Mouse (Mus musculus) CD4-positive, CD25-positive, alpha-beta regulatory T cell, adult 4 months (primary cell): Measurements from ENCODE around the gene Itpkb. TPM values are rescaled to one million over a fixed set of nuclear protein-coding genes. Genes with fewer than 3 reads are reported as not detected.
A peak's percentile ranks its signal among the peaks of the same experiment; 100 is the strongest.

Source experiments
- ATAC-seq: one replicate; pipeline ENCODE4 v1.8.0; 2017
- polyA plus RNA-seq, 2 experiments: library from polyadenylated mRNA; unstranded; fragments of 100-300 nt; shearing (Covaris generic); gene quantifications; one replicate each; pipeline ENCODE4 v1.2.1; 2017

The Itpkb gene
- 10 to 100 TPM; 54.6 to 56.7 TPM for polyA plus RNA-seq

DNA sequence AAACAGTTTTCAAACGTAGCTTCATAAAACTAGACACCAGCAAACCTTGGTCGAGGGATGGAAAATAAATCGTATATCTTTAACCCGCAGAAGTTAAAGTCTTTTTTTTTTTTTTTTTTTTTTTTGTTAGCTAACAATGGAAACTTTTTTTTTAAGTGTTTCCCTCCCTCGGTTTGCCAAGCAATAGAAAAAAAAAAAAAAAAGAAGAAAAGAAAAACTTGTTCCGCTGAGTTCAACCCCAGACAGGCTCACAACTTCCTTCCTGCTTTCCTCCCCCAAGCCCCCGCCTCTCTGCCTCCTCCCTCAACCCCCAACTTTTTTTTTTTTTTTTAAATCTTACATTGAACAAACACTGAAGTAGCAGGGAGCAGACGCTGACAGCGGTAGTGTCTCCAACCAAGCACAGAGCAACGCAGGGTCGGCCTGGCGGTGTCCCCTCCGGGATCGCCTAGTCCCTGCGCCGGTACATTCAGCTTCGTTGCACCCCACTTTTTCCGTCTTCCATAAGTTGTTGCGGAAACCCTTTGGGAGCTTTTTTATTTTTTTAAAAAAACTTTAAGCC is at the start of gene Itpkb:
TSS of gene Itpkb (plus strand) at position 341 of the 562 bp plus-strand sequence.
- peak; percentile 73 for ATAC-seq

DNA sequence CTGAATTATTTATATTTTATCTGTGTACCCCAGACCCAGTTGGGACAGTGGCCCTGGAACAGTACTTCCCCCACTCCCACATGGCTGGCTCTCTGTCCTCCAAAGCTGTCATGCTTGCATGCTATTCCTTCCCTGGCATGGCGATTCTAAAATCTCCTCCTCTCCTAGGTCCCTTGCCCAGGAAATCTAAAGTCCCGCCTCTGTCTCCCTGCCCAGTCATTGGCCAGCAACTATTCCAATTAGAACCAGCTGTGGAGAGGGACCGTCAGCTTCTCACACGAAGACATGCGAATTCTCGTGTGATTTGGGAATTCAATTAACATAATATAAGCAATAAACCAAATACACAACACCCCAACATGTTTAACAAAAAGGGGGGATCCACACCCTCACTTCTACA is 47.7 kb upstream of the Itpkb start:
- no peak for ATAC-seq

DNA sequence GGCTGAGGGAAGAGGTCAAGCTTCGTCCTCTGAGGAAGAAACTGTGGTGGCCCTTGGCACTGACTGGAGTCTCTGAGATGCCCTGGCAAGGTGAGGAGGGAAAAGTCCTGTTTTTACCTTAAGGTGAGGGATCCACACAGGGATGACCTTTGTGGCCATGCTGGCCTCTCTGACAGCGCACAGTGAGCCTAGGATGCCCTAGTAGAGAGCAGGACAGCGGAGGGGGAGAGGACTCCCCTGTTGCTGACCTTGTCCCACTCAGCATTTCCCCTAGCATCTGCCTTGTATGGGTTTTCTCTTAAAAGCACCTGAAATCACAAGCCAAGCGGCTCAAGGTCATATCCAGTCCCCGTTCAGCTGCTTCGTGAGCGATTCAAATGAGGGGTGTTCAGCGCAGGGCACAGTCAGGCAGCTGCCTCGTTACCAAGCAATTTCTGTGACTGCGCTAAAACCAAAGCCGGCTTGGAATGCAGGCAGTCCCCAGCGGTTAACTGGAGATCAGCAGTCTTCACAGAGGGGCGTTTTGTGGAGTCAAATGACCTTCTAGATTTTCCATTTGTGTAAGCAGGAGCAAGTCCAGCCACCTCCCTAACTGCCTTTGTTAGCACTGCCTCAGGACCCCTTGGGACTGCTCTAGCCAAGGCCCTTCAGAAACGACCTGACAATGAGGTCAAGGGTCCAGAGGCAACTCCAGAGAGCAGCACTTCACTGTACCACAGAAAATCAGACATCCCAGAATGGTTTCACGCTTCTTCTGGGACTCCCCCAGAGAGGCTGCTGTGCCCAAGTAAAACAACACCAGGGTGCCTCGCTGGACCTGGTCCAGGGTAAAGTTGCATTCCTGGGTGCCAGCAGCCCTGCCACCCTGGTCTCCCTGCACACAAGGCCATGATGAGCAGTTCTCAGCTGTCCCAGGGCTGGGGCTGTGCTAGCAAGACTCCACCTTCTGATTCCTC is 46.2 kb upstream of the Itpkb start:
- no peak for ATAC-seq

DNA sequence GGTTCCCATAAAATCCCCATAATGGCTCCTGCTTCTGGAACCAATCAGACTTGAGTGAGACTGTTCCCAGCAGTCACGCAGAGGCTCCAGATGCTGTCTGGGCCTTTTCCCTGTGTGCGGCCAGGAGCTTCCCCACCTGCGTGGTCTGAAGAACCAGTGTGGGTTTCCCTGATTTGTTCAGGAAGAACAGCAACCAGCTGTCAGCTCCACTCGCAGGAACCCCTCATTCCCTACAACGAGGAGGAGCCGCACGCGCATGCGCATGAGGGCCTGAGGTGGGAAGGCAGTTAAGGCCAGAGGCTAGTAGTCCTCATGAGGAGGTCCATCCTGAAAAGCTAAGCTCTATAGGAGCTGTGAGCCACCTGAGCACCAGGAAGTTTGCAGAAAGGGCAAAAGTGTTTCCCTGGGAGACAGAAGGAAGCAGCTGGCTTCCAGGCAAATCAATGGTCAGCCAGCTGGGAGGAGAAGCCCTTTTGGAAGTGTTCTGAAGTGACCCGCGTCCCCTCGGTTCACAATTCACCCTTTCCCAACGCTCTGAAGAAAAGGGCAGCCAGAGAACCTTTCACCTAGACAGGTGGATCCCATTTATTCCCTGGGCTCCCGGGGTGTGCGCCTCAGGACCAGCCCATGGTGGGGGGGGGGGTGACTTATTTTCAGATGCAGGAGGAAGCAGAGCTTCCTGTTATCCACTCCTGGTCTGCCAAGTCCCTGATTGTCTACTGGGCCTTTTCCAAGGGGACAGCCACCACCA is 44.0 kb upstream of the Itpkb start:
- no peak for ATAC-seq

DNA sequence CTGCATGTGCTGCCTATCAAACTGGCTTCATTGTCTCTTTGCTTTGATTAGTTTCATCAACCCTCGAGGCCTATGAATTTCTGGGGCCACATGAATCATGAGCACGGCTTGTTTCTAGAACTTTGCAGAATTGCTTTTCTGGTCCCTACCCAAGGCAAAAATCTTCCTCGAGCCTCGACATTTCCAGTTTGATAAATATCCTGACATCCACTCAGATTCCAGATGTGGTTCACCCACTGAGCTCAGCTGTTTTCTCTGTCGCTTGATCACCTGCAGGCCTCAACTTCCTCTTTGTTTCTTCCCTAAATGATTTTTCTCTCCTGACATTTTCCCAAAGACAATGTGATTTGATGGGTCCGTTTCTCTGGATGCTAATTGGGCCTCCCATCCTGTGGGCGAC is 42.1 kb upstream of the Itpkb start:
- no peak for ATAC-seq

DNA sequence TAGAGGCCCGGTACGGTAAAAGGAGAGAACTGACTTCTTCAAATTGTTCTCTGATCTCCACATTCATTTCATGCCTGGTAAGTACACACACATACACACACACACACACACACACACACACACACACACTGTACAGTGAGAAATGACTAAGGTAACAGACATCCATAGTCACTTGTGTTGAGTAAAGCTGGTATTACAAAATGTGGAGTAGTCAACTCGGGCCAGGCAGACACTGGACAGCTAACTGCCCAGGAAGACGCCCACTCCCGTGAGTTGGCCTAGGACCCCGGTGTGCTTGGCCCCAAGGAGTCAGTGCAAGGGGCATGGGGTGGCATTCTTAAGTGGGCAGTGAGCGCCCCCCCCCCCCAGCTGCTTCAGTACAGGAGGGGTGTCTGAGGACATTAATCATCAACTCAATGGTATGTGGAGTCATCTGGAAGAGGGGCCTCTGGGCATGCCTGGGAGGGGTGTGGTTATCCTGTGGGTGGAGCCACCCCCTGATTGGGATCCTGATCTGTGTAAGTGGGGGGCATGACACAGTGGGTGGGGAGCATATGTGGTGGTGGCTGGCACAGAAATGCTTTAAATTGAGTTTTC is 41.3 kb upstream of the Itpkb start:
- no peak for ATAC-seq

DNA sequence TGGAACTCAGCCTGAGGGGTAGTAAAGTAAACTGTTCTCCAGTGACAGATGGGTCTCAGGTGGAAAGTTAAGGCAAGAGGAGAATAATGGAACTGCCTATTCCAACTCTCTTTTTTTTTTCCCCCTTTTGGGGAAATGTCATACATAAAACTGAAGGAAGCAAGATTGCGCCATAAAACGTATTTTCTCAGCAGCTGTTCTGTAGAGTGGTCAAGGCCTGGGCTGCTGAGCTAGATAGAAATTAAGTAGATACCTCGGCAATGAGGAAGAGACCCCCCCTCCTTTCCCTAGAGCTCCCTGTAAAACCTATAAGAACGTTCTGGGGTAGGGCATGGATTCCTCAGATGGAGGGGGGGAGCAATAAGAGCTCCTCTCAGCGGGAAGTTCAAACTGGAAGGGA is 40.5 kb upstream of the Itpkb start:
- ATAC-seq: no peak

DNA sequence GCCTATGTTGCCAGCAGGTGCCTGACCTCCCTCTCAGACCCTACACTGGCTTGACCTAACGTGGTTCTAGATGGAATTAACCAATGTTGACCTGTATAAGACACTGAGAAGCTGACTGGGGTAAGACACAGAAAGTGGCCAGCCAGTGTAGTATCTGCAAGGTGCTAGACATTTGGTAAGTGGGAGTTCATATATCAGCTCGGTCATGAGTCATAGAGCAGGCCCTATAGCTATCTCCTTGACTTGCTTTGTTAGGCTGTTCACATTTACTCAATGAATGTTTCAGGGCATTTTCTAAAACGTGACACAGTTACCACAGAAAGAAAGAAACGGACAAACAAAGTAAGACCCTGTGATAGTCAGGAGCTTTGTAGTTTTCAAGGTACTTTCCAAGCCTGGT is 39.9 kb upstream of the Itpkb start:
- ATAC-seq: no peak

DNA sequence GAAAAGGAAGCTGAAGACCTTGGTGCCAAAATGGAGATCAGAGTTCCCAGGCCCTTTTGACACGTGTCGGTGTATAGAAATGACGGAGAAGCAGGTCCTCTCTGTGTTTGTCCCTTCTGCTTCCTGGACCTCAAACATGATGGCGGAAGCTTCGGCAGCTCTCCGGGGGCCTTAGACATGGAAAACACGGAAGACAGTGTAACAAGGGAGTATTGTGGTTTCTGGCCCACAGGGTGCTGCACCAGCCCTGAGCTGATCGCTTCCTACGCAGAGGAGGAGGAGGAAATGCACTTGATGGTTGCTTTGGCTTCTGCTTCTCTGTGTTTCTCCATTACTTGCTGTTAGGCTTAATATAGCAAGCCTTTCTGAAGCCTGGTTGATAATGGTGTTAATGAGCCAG is 34.2 kb upstream of the Itpkb start:
- ATAC-seq: peak; percentile 92

DNA sequence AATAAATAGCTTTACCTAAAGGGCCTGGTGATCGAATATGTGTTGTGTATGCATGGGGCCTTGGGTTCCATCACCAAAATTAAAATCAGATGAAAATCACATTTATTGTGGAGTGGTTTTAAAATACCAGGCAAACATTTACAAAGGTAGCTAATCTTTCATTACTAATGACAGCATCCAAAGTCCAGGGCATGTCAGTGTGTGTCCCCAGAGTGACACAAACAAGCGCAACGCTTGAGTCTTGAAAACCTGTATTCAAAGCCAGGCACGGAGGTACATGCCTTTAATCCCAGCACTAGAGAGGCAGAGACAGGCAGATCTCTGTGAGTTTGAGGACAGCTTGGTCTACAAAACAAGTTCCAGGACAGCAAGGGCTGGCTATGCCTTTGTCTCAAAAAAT is 30.6 kb upstream of the Itpkb start:
- ATAC-seq: no peak

DNA sequence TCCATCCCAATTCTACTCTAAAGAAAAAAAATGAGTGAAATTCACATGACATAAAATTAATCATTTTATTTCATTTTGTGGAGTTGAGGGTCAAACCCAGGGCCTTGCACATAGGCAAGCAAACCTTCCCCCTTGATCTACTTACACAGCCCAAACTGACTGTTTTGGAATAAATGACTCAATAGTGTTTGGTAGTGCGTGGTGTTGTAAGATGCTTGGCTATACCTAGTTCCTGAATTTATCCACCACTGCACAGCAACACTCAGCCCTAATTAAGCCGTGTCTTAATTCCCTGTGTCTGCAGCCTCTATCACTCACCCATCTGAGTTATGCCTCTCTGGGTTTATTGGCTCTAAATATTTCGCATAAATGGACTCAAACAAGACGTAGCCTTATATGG is 30.0 kb upstream of the Itpkb start:
- ATAC-seq: no peak

DNA sequence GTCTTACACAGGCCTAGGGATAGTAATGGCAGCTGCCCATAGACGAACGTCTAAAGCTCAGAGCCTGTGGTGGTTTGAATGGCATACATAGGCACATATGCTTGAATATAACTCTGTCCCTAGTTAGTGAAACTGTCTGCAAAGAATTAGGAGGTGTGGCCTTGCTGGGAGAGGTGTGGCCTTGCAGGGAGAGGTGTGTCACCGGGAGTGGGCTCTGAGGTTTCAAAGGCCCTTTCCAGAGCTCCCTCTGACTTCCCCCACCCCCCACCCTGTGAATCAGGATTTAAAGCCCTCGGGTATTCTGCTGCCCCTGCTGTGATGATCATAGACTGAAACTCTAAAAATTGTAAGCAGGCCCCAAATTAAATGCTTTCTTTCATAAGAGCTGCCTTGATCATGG is 29.3 kb upstream of the Itpkb start:
- no peak for ATAC-seq

DNA sequence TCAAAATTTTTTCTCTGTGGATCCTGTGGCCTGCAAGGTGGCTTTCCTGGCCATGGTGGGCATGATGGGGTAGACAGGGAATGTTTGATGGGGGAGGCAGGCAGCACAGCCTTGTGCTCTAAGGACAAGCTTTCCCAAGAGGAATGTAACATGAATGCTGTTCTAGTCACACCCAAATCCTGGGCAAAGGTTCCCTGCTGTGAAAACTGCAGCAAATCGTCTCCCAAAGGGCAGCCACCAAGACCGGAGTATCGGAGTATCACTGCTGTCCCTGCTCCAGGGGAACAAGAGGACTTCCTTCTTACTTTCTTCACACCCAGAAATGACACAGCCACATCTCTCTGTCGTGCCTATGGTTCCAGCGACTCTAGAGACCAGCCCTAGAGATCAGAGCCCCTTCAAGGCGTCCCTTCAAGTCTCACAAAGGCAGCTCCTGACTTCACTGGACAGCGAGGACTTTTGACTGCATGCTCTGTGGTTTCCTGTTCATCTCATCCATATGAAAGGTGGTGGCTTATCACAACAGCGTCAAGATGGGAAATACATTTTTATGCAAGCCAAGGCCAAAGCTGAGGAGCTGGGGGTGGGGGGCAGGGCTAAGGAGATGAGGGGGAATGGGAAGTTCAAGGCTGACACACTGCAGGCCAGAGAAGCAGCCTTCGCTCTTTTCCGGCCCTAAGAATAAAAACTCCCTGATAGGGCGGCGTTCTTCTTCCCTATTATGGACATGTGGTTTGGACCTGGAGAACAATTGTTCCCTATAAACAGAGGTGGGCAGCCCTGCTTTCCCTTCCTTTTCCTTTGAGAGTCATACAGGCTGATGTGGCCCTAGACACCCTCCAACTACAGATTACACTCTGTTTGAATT is 27.8 kb upstream of the Itpkb start:
- no peak for ATAC-seq

DNA sequence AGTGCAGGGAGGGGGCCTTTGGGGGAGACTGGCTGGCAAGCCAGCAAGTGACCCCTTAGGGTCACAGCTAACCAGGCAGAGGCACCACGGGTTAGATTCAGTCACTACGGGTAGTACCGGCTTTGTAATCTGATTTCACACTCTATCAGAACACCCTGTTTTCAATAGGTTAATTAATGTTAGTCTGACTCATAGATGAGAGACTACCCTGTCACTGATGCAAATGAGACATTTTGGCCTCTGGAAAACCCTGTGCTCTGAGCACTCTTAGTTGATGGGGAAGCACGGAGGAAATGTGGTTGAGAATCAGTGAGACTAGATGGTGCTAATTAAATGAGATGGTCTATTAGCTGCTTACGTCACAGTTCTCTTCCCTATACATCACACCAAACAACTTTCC is 26.7 kb upstream of the Itpkb start:
- peak; percentile 97 for ATAC-seq

DNA sequence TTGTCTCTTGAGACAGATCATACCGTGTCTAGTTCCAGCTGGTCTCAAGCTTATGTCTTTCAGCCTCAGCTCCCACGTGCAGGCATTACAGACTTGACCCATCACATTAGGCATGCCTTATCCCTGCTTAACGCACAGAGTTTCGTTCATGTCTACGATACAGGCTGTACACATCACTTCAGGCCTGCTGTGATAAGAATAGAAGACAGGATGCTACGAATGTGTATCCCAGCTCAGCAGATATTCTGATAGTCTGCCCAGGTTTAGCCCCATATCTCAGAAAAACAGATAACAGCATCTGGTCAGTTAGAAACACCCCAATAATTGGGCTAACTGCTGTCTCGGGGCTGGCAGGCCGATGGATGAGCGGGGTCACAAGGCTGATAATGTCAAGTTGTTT is 23.4 kb upstream of the Itpkb start:
- ATAC-seq: no peak

DNA sequence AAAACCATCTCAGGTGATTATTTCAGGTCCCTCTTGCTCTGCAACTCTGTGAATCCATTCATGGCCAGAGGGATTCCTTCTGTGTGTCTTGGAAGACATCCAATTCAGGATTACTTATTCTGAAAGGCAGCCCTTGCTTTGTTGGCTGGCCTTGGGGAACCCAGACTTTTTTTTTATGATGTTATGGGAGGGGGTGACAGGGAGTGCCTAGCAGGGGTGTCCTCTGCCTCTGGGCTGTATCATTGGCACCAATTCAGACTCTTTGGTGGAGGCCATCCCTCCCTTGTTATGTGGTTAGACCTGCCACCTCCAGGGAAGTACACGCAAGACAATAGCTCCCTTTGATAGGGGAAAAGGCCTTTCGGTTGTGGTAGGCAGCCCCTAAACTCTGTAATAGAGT is 22.6 kb upstream of the Itpkb start:
- ATAC-seq: no peak

DNA sequence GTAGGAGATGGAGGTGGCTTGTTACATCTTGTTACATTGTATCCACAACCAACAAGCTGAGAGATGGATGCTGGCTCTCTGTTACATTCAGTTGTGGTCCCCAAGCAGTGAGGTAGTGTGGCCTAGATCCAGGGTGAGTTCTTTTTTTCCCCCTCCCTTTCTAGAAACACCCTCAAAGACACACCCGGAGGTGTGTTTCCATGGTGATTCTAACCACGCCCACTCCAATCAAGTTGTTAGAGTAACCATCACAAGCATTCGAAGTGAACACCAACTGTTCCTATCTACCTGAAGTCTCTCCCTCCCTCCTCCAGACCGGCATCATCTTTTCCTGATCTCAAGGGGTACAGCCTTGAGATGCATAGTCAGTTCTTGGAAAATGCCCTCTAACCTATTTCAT is 21.4 kb upstream of the Itpkb start:
- ATAC-seq: peak; percentile 35

DNA sequence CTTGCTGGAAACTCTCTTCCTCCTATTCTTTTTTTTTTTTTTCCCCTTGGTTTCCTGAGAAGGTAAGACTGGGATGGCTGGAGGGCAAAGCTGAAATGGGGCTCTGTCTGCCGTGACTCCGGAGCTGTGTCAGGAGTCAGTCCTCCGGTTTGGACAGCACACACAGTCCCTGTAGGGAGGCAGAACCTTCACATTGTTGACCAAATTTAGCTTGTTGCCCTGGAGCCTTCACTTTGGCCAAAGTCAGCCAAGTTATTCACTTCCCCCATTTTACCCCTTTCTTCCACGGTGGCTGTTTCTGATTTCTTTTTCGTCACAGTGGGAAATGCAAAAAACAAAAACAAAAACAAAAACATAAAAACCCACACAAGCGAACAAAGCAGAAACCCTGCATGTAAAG is 18.0 kb upstream of the Itpkb start:
- ATAC-seq: no peak

DNA sequence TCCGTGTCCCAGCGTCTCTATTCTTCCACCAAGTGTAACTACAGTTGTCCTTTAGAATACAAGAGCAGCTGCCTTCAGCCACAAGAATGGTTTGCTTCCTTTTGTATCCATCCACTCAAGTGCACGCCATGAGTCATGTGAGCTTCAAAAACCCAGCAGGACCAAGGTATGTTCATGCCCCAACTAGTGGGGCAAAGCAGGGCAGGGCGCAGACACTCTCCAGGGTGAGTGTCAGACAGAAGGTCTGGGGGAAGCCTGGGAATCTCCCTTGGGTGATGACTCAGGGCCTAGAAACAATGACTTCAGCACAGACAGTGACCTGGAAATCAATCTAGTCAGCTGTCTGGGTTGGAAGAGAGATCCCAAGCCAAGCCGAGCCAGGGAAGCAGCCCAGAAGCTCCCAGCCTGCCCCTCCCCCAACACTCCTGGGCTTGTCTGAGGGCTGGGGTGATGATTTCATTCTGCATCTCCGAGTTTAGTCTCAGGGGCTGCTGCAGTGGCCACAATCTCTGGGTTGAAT is 17.4 kb upstream of the Itpkb start:
- ATAC-seq: peak; percentile 42

DNA sequence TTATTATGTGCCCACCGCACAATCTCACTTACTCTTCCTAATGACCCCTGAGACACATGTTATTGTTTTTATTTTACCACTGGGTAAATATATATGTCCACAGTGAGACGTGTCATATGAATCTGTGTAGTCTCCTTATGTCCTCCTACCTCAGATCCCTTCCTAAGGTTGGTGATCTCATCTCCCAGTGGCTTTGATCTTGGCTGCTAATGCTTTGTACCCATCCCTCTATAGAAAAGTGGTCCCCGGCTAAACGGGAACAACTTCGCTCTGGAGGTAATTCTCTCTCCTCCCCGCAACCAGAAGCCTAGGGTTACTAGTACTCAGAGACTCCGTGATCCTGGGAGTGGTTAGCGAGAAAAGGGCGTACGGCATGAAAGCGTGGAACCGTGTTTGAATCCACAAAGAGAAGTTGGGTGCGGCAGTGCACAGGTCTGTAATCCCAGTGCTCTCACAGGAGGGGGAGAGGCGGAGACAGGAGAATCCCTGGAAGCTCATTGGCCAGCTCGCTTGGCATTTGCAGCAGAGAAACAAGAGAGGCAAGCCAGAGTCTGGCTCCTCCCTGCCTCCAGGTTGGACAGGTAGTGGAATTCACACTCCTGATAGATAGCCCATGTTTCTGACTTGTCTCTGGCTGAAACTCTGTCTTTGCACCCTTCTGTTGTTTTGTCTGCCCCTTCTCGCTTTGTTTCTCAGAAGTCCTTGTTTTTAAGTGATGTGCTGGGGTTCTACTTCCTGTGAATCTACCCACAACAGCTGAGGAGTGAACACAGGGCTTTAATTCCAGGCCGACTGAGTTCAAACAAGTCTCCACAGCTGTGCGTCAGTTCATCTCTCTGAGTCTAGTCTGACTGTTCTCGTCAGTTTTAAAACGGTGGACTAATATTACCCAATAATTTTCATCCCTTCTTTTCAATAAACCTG is 16.5 kb upstream of the Itpkb start:
- peak; percentile 84 for ATAC-seq

DNA sequence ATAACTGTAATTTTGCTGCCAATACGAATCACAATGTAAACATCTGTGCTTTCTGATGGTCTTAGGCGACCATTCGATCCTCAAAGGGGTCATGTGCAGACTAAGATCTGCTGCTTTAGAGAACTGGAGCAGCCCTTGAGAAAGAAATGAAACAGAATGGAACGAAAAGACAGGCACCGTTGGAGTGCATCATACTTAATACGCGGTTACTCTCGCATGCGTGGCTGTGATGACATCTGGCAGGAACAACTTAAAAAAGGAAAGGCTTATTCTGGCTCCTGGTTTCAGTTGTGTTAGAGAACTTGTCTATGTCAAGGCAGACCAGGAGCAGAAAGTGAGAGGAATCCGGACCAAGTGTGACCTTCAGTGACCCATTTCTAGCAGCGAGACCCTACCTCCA is 15.6 kb upstream of the Itpkb start:
- peak; percentile 46 for ATAC-seq
